Mouse (Mus musculus) ES-Bruce4 (cell line): ENCODE results near the gene Msi2. TPM values are rescaled to one million over a fixed set of nuclear protein-coding genes. Genes with fewer than 3 reads are reported as not detected.

Source experiments
- H3K27ac ChIP-seq: 2 replicates; pipeline ENCODE4 v1.5.1; 2012; ENCODE audit warnings: low read length, inconsistent platforms; ENCODE audit not compliant: insufficient read depth
- H3K27me3 ChIP-seq: 2 replicates; pipeline ENCODE4 v1.6.1; 2012; ENCODE audit warnings: mild to moderate bottlenecking, low read length, inconsistent platforms; ENCODE audit not compliant: control insufficient read depth, poor library complexity, insufficient read depth, severe bottlenecking
- H3K36me3 ChIP-seq: 2 replicates; pipeline ENCODE4 v1.6.1; 2012; ENCODE audit warnings: inconsistent platforms, mild to moderate bottlenecking, low read length, moderate library complexity; ENCODE audit not compliant: control insufficient read depth, poor library complexity, insufficient read depth, severe bottlenecking
- H3K4me1 ChIP-seq: one replicate; pipeline ENCODE4 v1.8.1; 2011; ENCODE audit warnings: low read length; ENCODE audit not compliant: control insufficient read depth, insufficient read depth
- H3K4me3 ChIP-seq: 2 replicates; pipeline ENCODE4 v1.5.1; 2011; ENCODE audit warnings: low read depth, mild to moderate bottlenecking, low read length
- H3K9ac ChIP-seq: 2 replicates; pipeline ENCODE4 v1.6.1; 2012; ENCODE audit warnings: low read depth, mild to moderate bottlenecking, inconsistent platforms; ENCODE audit not compliant: poor library complexity, severe bottlenecking
- H3K9me3 ChIP-seq: replicated peaks from 2 replicates; pipeline ENCODE4 v1.6.1; 2012; ENCODE audit warnings: mild to moderate bottlenecking, low read length, inconsistent platforms; ENCODE audit not compliant: control insufficient read depth, poor library complexity, insufficient read depth, severe bottlenecking
- CTCF ChIP-seq: IDR thresholded peaks from one replicate; pipeline ENCODE4 v1.8.1; 2011; ENCODE audit warnings: low read depth, low read length
- EP300 ChIP-seq: IDR thresholded peaks from 2 replicates; pipeline ENCODE4 v1.6.1; 2011; ENCODE audit warnings: low read depth, low read length; ENCODE audit not compliant: insufficient read depth
- POLR2A ChIP-seq: IDR thresholded peaks from one replicate; pipeline ENCODE4 v1.8.1; 2011; ENCODE audit warnings: low read length; ENCODE audit not compliant: insufficient read depth
- polyA plus RNA-seq: library from polyadenylated mRNA; stranded (reverse); fragments of >200 nt; gene quantifications from 2 replicates; pipeline ENCODE4 v1.2.4, GENCODE M21; 2011; ENCODE audit warnings: low read depth; ENCODE audit not compliant: missing spikeins, insufficient read depth, insufficient read length

Msi2 gene
- polyA plus RNA-seq, 1 experiment = 110 TPM

DNA sequence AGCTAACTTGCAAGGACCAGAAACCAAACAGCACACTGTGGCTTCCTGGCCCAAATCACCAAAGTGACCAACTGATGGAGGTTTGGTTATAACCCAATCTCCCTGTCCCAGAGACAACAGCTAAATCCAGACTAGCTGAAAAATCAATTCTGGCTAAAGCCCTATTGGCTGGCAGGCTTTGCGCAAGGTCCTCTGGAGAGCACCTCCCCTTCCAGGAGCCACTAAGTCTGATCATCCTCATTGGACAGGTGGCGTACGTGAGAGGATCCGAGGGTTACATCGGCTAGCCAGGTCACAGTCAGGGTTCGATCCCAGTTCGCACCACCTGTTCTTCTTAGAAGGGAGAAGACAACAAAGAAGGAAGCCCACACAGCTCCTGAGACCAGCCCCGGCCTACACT lies 29.7 kb downstream of the Msi2 start:
- TF ChIP-seq CTCF (no peak), POLR2A (no peak), EP300 (peak; percentile 69; the same call in 1 of the 2 replicates)
- H3K9me3 ChIP-seq = no peaks in the 10 kb centered on the region
- peak overlapping the region; percentile 60 for H3K9ac ChIP-seq
- H3K4me1 ChIP-seq = peaks cover 14% of the 10 kb centered on the region
- peak overlapping the region; percentile 99 for H3K27ac ChIP-seq
- H3K36me3 ChIP-seq = 0 out of 2 replicates have a peak, but pooled peaks cover 6% of the 10 kb centered on the region
- H3K4me3 ChIP-seq = 0 out of 2 replicates have a peak overlapping the region, but pooled peaks have one; percentile 4
- H3K27me3 ChIP-seq = no peaks in the 10 kb centered on the region

DNA sequence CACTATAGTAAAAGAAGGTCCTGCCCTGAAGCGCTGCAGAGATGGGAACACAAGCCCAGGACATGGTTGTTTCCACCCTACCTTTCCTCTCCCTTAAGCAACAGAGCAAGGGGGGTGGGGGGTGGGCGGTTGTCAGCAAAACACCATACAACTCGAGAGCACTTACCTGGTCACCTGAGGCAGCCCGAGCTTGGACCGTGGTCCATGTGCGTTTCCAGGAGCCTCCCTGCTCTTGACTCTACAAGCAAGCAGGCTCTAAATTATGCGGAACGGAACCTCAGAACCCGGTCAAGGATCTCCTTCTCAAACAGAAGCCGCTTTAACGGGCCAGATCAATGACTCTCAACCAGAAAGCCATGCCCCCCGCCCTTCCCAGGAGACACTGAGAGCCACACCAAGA lies 30.6 kb downstream of the Msi2 start:
- H3K9me3 ChIP-seq = no peaks in the 10 kb centered on the region
- H3K36me3 ChIP-seq = 0 out of 2 replicates have a peak, but pooled peaks cover 6% of the 10 kb centered on the region
- peak overlapping the region; percentile 72 for H3K27ac ChIP-seq
- no peaks in the 10 kb centered on the region for H3K27me3 ChIP-seq
- TF ChIP-seq POLR2A = no peak
- TF ChIP-seq CTCF = no peak
- TF ChIP-seq EP300 = no peak
- H3K9ac ChIP-seq = peak overlapping the region; percentile 60
- H3K4me3 ChIP-seq = peak overlapping the region; percentile 63
- peaks cover 14% of the 10 kb centered on the region for H3K4me1 ChIP-seq

DNA sequence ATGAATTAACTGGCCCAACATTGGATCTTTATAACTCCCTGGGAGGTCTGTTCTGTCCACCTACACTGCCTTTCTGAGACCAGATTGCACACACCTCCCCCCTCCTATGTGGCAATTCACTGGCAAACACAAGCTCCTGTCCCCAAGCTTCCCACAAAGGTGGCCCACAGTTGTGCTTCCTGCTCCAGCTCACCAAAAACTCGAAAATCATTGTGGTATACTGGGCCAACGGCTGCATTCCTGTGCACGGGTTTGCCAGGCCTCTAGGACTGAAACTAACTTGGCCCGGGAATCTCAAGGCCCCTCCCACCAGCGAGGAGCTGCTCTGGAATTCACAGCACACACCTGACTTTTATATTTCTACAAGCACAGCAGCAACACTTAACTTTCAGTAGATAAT lies 31.3 kb downstream of the Msi2 start:
- Histone ChIP-seq H3K36me3 (0 out of 2 replicates have a peak, but pooled peaks cover 6% of the 10 kb centered on the region), H3K27ac (peak overlapping the region; percentile 72)
- no peak for TF ChIP-seq CTCF
- no peak for TF ChIP-seq POLR2A
- TF ChIP-seq EP300 = no peak

GRCm38 (mm10) chr11:88686061-88686460 lies 32.3 kb downstream of the Msi2 start:
- Histone ChIP-seq H3K4me1 (peaks cover 14% of the 10 kb centered on the region), H3K9me3 (no peaks in the 10 kb centered on the region), H3K27me3 (no peaks in the 10 kb centered on the region), H3K27ac (no peak overlapping the region; the same call in 1 of the 2 replicates), H3K9ac (peak overlapping the region; percentile 60; the same call in 1 of the 2 replicates), H3K4me3 (no peak overlapping the region), H3K36me3 (0 out of 2 replicates have a peak, but pooled peaks cover 6% of the 10 kb centered on the region)
- TF ChIP-seq POLR2A (no peak), EP300 (no peak), CTCF (no peak)

More for the DNA sequence above, 31.3 kb downstream of the Msi2 start:
- Histone ChIP-seq H3K9me3 (no peaks in the 10 kb centered on the region), H3K9ac (peak overlapping the region; percentile 60), H3K4me1 (peaks cover 14% of the 10 kb centered on the region), H3K4me3 (peak overlapping the region; percentile 63), H3K27me3 (no peaks in the 10 kb centered on the region)

- no peak overlapping the region for H3K9ac ChIP-seq
- H3K4me3 ChIP-seq = no peak overlapping the region
- no peak for TF ChIP-seq POLR2A
- no peak for TF ChIP-seq CTCF
- TF ChIP-seq EP300 = no peak
- H3K36me3 ChIP-seq = peaks cover 16% of the 10 kb centered on the region; the same call in 1 of the 2 replicates
- H3K9me3 ChIP-seq = no peaks in the 10 kb centered on the region
- H3K27ac ChIP-seq = no peak overlapping the region
- H3K27me3 ChIP-seq = no peaks in the 10 kb centered on the region
- peaks cover 9% of the 10 kb centered on the region for H3K4me1 ChIP-seq
These were observed 35.1 kb downstream of the Msi2 start for GRCm38 (mm10) chr11:88683026-88683770.

DNA sequence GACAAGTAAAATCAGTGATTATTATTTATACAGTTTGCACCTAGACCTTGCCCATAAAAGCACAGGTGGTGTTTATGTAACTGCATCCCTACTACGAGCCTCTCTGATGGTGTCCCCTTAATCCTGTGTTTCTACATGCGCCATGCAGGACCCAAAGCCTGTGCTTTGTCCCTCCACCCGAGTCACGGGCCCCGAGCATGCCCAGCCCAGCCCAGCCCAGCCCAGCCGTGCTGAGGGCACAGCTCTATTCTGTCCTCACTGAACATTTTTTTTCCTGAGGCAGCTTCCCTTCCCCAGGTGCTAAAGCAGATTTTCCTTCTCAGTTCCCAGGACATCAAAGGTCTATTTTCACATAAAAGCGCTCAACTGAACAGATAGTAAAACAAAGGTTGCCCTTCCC lies 41.0 kb downstream of the Msi2 start:
- Histone ChIP-seq H3K9me3 (no peaks in the 10 kb centered on the region), H3K27me3 (no peaks in the 10 kb centered on the region), H3K27ac (no peak overlapping the region; the same call in 1 of the 2 replicates), H3K9ac (no peak overlapping the region), H3K36me3 (peaks cover 21% of the 10 kb centered on the region), H3K4me3 (no peak overlapping the region), H3K4me1 (peaks cover 4% of the 10 kb centered on the region)
- TF ChIP-seq EP300 = no peak
- no peak for TF ChIP-seq CTCF
- TF ChIP-seq POLR2A = no peak
